Mouse (Mus musculus) heart, adult 2 months (tissue): ENCODE data around the gene 2310057J18Rik. TPM values are rescaled to one million over a fixed set of nuclear protein-coding genes. Genes with fewer than 3 reads are reported as not detected.

Experiments used
- DNase-seq, 2 experiments: peaks; one replicate each; pipeline ENCODE4 v3.0.0; 2021
- H3K27ac ChIP-seq: fragments of 200-600 bp; 2 replicates; pipeline ENCODE4 v1.8.1; 2022
- H3K27me3 ChIP-seq: fragments of 200-500 bp; 2 replicates; pipeline ENCODE4 v1.6.1; 2012; ENCODE audit warnings: mild to moderate bottlenecking, low read length, inconsistent platforms, mixed read lengths; ENCODE audit not compliant: control insufficient read depth, insufficient read depth
- H3K36me3 ChIP-seq: fragments of 200-500 bp; 2 replicates; pipeline ENCODE4 v1.6.1; 2012; ENCODE audit warnings: low read length, inconsistent platforms; ENCODE audit not compliant: control insufficient read depth, insufficient read depth
- H3K4me1 ChIP-seq: fragments of 200-500 bp; 2 replicates; pipeline ENCODE4 v1.6.1; 2011; ENCODE audit warnings: low read length; ENCODE audit not compliant: control insufficient read depth, insufficient read depth
- H3K4me3 ChIP-seq: fragments of 200-600 bp; 2 replicates; pipeline ENCODE4 v1.8.1; 2022
- H3K79me2 ChIP-seq: fragments of 200-500 bp; replicated peaks from 2 replicates; pipeline ENCODE4 v1.6.1; 2012; ENCODE audit warnings: mild to moderate bottlenecking, inconsistent platforms, low read length, moderate library complexity, mixed read lengths; ENCODE audit not compliant: control insufficient read depth, insufficient read depth
- H3K9ac ChIP-seq: fragments of 200-500 bp; 2 replicates; pipeline ENCODE4 v1.6.1; 2012; ENCODE audit warnings: low read depth, mild to moderate bottlenecking, control low read depth, inconsistent platforms, low read length, mixed read lengths
- CTCF ChIP-seq: fragments of 200-600 bp; IDR thresholded peaks from 2 replicates; pipeline ENCODE4 v1.8.1; 2022; ENCODE audit warnings: antibody characterized with exemption, mild to moderate bottlenecking, moderate library complexity
- EP300 ChIP-seq: fragments of 200-500 bp; IDR thresholded peaks from 2 replicates; pipeline ENCODE4 v1.6.1; 2011; ENCODE audit warnings: low read depth, low read length, control low read depth; ENCODE audit not compliant: insufficient read depth
- POLR2A ChIP-seq: fragments of 200-500 bp; IDR thresholded peaks from 2 replicates; pipeline ENCODE4 v1.6.1; 2011; ENCODE audit warnings: mild to moderate bottlenecking, low read depth, low read length, control low read depth; ENCODE audit not compliant: insufficient read depth
- WGBS: fragments of 180-500 bp; shearing (Covaris S2); methylation state at CpG from one replicate; pipeline ENCODE4 v1.1.7; 2018; 5-methylcytosine and 5-hydroxymethylcytosine counted together
- intact Hi-C: fragments of 180-260 bp; cut with DNase I; formaldehyde crosslinking; loops from one replicate; pipeline ENCODE4 v1.15.1; 2025
- polyA plus RNA-seq: library from polyadenylated mRNA; depleted of rRNA; stranded (reverse); fragments of >200 nt; gene quantifications from 2 replicates; pipeline ENCODE4 v1.2.3, GENCODE M21; 2012; rRNA removed
- total RNA-seq, 2 experiments: library from RNA; stranded (reverse); gene quantifications; 2 replicates each; pipeline ENCODE4 v1.2.3; 2021

2310057J18Rik gene
- total and polyA plus RNA-seq, 3 experiments, result not detected

DNA sequence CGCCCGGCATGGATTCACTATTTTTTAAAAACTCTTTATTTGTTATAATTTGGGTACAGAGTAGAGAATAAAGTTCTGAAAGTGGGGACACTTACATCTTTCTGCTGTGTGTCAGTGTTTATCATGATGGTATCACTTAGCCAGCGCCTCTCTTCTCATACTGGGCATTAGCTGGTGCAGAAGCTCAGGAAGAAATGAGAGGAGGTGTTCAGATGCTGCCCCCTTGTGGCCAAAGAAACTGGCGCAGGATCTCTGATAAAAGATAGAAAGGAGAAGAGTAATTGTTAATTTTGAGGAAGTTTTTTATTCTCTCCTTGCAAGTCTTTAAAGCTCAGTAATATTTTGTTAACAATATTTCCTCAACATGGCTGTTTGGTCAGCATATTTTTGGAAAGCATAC, 31.0 kb downstream of the 2310057J18Rik start:
- 52% methylated on average over 4 of the region's 4 CpGs for WGBS

DNA sequence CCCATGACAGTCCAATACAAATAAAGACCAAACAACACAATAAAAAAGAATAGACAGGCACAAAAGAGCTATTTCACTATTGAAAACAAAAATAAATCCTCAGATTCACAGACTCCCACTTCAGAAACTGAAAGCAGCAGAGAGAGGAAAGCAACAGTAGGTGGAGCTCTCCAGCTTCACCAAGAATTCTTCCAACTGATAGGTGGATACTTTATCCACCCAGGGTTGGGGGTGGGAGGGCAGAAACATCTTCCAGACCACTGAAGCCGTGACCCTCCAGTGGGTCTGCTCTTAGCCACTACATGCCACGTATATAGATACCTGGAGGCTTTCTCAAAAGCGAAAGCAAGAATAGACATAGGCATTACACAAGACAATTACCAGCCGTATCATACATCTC, 31.6 kb downstream of the 2310057J18Rik start:
- Histone ChIP-seq H3K9ac (no peak overlapping the region), H3K4me1 (no peaks in the 10 kb centered on the region), H3K79me2 (no peaks in the 10 kb centered on the region), H3K27ac (no peak overlapping the region), H3K27me3 (no peaks in the 10 kb centered on the region), H3K36me3 (no peaks in the 10 kb centered on the region), H3K4me3 (no peak overlapping the region)
- intact Hi-C loops, result no loop called here
- TF ChIP-seq CTCF (no peak), POLR2A (no peak), EP300 (no peak)
- 54% methylated on average over 4 of the region's 4 CpGs for WGBS
- no peak for DNase-seq

More for the DNA sequence above, 31.0 kb downstream of the 2310057J18Rik start:
- Histone ChIP-seq H3K79me2 (no peaks in the 10 kb centered on the region), H3K27me3 (no peaks in the 10 kb centered on the region), H3K4me1 (no peaks in the 10 kb centered on the region), H3K9ac (no peak overlapping the region), H3K27ac (no peak overlapping the region), H3K4me3 (no peak overlapping the region), H3K36me3 (no peaks in the 10 kb centered on the region)
- intact Hi-C loops, result no loop called here
- peak in 1 of 2 experiments; percentile 5 for DNase-seq
- TF ChIP-seq CTCF (peak; percentile 72), POLR2A (no peak)

Other genes starting within 250 kb of the 2310057J18Rik start
- gene Soga3, start 157.5 kb upstream of the 2310057J18Rik start, total RNA-seq, result not detected
- 0.06 TPM in 1 of 2 replicates, not detected in the other for gene Soga3, start 157.5 kb upstream of the 2310057J18Rik start, polyA plus RNA-seq
- not detected for gene Gm49353, start 212.7 kb upstream of the 2310057J18Rik start, total RNA-seq
- not detected in 2 replicates for gene Gm49353, start 212.7 kb upstream of the 2310057J18Rik start, polyA plus RNA-seq
- under 1 TPM; 0.11 to 0.31 TPM for gene 9330159F19Rik, start 225.3 kb upstream of the 2310057J18Rik start, total RNA-seq
- gene 9330159F19Rik, start 225.3 kb upstream of the 2310057J18Rik start, polyA plus RNA-seq, result 0.12 and 0.37 TPM in 2 replicates